Mouse (Mus musculus): ENCODE results near the gene Gm11992.

DNA sequence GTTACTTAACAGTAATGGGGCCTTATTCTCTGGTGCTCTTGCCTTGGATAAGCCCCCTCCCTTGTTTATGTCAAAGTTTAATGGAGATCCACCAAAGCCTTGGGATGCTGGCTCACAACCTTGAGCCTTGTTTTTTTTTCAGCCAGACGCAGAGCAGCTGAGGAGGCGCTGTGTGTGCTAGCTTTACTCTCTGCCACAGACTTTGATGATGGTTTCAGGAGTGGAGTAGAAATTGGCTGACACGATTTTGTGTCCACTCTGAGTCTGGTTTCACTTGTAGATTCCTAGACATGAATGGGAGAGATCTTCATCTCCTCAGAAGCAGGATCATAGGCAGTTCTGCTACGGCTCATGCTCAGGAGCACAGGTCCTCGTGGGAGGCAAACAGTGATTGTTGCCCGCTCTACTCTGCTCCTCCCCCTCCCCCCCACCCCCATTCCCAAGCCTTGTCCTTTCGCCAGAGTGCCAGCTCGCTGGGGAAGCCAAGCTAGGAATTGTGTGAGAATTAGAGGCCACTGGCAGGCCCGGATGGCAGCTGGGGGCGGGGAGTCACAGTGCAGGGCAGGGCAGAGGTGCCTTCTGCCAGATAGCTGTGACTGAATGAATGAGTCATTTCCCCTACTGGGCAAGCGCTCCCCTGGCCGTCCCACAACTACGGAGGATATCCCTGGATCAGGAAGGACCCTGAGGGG is 69.1 kb downstream of the Gm11992 start:
- no peak for TF ChIP-seq CTCF (IDR thresholded peaks at IDR 0.05; ENCODE audit: extremely low read depth, insufficient read depth, low read length)
- TF ChIP-seq POLR2A (IDR thresholded peaks at IDR 0.05; ENCODE audit: extremely low read depth, insufficient read depth, low read length) = no peak

Measured in cortical plate, adult 2 months (tissue).